Mouse (Mus musculus): ENCODE measurements around the gene Parp11. TPM values are rescaled to one million over a fixed set of nuclear protein-coding genes. Genes with fewer than 3 reads are reported as not detected.

Gene Parp11
- total RNA-seq, 2 experiments from 2014 or later: 40.6 to 45.3 TPM

DNA sequence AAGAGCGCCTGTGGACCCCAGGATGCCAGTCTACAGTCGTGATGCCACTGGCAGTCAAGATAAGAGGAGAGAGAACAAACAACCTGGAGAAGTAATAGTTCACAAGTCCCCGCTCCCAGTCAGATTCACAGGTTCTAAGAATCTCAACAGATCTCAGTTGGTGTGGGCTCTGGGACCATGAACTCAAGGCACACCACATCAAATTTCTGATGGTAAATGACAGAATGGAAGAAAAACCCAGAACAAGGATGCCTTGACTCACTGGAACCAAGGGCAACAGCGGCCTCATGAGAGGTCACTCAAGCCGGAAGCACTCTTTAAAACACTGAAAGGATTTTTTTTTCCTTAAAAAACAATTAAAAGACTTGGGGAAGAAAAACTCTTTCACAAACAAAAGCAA lies 87.1 kb downstream of the Parp11 start:
- intact Hi-C loops (cut with DNase I): no loop called here
- DNase-seq (ENCODE audit: extremely low spot score in 1 of 2, low spot score in 2 of 2): no peak

DNA sequence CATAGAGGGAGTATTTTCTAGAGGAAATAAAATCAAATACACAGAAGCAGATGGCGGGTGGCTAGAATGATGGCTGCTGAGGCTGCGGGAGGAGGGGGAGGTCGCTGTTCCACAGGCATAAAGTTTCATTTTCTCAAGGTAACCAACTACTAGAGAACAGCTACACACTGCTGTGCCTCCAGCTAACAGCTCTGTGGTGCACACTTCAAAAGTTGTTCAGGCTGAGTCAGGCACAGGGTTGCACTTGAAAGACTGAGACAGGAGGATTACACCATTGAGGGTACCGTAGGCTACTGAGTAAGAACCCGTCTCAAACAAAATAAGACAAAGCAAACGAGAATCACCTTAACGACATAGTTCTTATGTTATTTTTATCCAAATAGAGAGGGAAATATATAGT lies 90.4 kb downstream of the Parp11 start:
- intact Hi-C loops (cut with DNase I): loop anchor here (5.0 kb wide), 1 partner anchor 45 kb away; no protein-coding TSS in a partner anchor
- DNase-seq (ENCODE audit: extremely low spot score in 1 of 2, low spot score in 2 of 2): no peak

DNA sequence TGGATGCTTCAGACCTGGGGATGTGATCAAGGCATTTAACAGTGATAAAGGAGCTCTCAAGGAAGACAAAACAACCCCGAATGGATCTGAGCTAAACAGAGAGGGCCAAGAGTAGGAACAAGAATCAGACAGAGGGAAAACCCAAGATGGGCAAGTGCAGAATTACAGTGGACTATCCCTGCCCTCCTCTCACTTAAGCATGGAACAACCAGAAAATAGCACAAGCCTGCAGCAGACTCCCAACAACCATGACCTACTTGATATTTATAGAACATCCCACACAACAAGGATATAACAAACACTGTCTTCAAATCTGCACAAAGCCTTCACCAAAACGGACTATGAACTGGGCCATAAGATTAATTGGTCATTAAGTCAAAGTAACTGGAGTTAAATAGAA lies 91.5 kb downstream of the Parp11 start:
- DNase-seq (ENCODE audit: extremely low spot score in 1 of 2, low spot score in 2 of 2): no peak
- intact Hi-C loops (cut with DNase I): loop anchor here (5.0 kb wide), 1 partner anchor 44 kb away; no protein-coding TSS in a partner anchor

DNA sequence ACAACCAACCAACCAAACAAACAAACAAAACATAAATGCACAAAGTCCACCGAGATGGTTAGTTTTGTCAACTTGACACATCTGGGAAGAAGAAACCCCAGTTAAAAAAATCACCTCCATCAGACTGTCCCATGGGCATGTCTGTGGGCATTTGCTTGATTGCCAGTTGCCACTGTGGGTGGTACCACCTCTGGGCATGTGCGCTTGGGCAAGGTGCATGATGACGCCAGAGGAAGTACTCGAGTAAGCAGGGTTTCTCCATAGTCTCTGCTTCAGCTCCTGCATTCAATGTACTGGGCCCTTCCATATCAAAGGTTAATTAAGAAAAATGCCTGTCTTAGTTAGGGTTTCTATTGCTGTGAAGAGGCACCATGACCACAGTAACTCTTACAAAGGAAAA lies 92.6 kb downstream of the Parp11 start:
- intact Hi-C loops (cut with DNase I): loop anchor here (5.0 kb wide), 1 partner anchor 43 kb away; no protein-coding TSS in a partner anchor
- no peak for DNase-seq (ENCODE audit: extremely low spot score in 1 of 2, low spot score in 2 of 2)

DNA sequence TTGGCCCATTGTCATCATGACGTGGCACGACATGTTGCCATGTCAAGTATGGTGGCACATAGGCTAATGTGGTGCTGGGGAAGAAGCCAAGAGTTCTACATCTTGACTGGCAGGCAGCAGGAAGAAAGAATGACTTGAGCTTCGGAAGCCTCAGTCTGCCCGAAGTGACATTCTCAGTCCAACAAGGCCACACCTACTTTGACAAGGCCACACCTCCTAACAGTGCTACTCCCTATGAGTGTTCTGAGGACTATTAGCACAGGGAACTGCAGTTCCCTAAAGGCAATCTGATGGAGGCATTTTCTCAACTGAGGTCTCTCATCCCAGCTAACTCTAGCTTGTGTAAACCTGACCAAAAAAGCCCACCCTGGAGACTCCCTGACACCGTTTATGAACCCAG lies 93.0 kb downstream of the Parp11 start:
- intact Hi-C loops (cut with DNase I): loop anchor here (2.0 to 10.0 kb wide), 3 partner anchors 43 to 407 kb away; partner anchors contain the start of gene Prmt8
- DNase-seq (ENCODE audit: extremely low spot score in 1 of 2, low spot score in 2 of 2): no peak

DNA sequence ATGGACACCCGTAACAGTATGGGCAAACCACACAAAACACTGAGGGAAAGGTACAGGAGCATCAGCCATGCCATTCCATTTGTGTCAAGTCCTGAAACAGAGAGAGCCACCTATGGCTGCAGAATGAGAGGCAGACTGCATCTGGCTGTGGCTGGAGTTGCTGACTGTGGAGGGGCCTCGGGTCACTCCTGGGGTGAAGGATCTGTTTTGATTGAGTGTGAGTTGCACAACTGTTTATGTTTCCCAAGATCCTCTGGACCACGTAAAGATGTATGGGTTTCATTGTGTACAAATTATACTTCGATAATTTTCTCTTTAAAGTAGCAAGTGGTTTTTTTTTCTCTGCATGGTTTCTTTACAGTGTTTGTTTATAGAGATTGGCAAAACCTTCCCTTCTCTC lies 93.9 kb downstream of the Parp11 start:
- DNase-seq (ENCODE audit: extremely low spot score in 1 of 2, low spot score in 2 of 2): no peak
- intact Hi-C loops (cut with DNase I): loop anchor here (2.0 to 10.0 kb wide), 2 partner anchors 224 to 406 kb away; partner anchors contain the start of gene Prmt8

DNA sequence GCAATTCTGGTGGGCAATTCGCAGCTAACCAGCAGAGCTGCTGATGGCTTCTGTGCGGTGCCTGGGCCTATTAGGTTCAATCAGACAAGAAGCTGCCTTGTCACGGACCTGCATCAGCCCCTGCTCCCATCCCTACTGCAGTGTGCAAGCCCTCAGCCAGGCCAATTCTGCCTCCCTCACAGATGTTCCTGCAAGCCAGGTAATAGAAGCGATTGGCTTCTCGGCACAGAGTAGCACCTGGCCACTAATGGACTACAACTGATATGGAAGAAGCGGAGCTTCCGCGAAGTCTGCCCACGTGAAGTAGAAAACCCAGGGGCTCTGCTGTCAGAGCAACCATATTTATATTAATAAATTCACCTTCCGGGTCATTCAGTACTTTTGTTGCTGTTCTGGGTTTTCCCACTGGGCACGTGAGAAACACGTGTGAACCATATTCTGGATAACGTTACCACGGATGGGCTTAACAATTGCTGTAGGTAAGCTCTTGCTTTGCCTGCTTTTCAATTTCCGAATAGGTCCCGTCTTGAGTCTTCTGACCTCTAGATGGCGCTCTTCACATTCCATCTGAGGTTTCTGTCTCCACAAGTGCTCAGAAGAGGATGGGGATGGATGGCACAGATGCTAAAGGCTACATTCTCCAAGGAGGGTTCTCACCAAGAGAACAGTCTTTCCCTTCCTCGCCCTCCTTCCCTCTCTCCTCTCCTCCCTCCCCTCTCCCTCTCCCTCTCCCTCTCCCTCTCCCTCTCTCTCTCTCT lies 95.2 kb downstream of the Parp11 start:
- intact Hi-C loops (cut with DNase I): loop anchor here (2.0 to 10.0 kb wide), 2 partner anchors 223 to 405 kb away; partner anchors contain the start of gene Prmt8
- peak; percentile 45 to 80 for DNase-seq (ENCODE audit: extremely low spot score in 1 of 2, low spot score in 2 of 2)

Other genes with a start within 250 kb of the Parp11 start
- 1 to 10 TPM; 1.4 to 2.7 TPM for gene Cracr2a, start 114.5 kb downstream of the Parp11 start, total RNA-seq (2021)